Mouse (Mus musculus): Measurements from ENCODE around the gene Hist2h2aa1. TPM values are rescaled to one million over a fixed set of nuclear protein-coding genes. Genes with fewer than 3 reads are reported as not detected.
"Not testable (repeated sequence)": the region's sequence is repeated elsewhere in the genome, so short reads cannot be mapped to it uniquely, and the experiment has no call there.

The Hist2h2aa1 gene
- total and polyA plus RNA-seq, 3 experiments, result 0.64 to 1,515 (median 113) TPM

DNA sequence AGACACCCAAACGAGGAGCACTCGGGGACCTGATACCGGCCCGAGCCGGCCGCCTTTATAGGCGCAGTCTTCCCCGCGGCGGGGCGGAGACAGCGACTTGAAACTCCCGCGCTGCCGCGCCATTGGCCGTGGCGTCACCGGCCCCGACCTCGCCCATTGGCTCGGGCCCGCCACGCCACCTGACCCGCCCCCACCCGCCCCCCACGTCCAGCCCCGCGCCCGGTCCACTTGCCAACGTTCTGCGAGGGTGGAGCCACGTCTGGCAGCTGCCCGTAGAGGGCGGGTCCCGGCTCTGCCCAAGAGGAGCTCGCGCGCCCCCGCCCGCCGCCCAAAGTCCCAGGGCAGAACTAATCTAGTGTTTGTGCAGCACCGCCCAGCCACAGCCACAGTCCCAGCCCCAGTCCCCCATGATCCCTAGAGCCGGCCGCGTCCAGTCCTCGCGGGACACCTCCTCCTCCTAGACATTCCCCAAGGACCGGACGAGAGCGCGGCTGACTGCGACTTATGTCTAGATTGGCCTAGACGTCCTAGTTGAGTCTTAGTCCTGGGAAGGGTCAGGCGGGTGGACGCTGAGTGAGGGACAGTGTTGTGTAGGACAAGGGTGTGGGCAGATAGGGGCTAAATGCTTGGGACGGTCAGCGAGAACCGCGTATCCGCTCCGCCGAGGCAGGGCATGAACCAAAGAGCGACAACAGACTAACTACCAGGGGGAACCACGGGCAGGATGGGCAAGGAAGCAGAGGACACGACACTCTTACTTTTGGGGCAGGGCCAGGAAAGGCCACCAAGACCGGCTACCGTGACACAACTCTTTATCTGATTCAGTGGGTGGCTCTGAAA, 6.1 kb upstream of the Hist2h2aa1 start, which contains the start of gene Hist2h3c2:
Gene Hist2h3c2, minus strand, starts transcription at position 174 of the 840 bp plus-strand sequence.
- peak within 1 kb of the TSS; percentile 31 for H3K4me2 ChIP-seq (ENCODE audit: insufficient read depth, low read depth, poor library complexity, severe bottlenecking)
- H3K36me3 ChIP-seq (replicated peaks in 1 of 2; ENCODE audit: control insufficient read depth in 1 of 2, insufficient read depth in 1 of 2, low read length in 1 of 2); H3K27me3 ChIP-seq (replicated peaks); dilution Hi-C loops (cut with MboI; ENCODE audit: extremely low pct_ligation_motif_present, extremely low pct_unique_long_range_greater_than_20kb, low sequenced_read_pairs); H3K9me3 ChIP-seq (replicated peaks; ENCODE audit: low read length); DNase-seq (ENCODE audit: extremely low read depth); H3K79me2 ChIP-seq (replicated peaks; ENCODE audit: control insufficient read depth, extremely low read depth, insufficient read depth, poor library complexity, severe bottlenecking); in situ Hi-C loops (cut with MboI; ENCODE audit: low pct_ligation_motif_present, low pct_unique_long_range_greater_than_20kb, low sequenced_read_pairs): not testable (repeated sequence)
- H3K4me1 ChIP-seq (ENCODE audit: control insufficient read depth in 1 of 2, insufficient read depth in 2 of 2), result peaks cover 8 to 49% of the 10 kb centered on the region in 2 experiments
- peak within 1 kb of the TSS; percentile 98 for H3K27ac ChIP-seq (ENCODE audit: insufficient read depth, low read depth)
- H3K9ac ChIP-seq (ENCODE audit: insufficient read depth, low read depth), result peak within 1 kb of the TSS; percentile 80
- TF ChIP-seq POLR2A (IDR thresholded peaks at IDR 0.05; ENCODE audit: low read depth, low read length) (peak; percentile 56), POLR2AphosphoS2 (IDR thresholded peaks at IDR 0.05; ENCODE audit: low read depth, low read length) (peak; percentile 79), ZMIZ1 (IDR thresholded peaks at IDR 0.05; ENCODE audit: low read depth, low read length) (peak; percentile 65)
- peak within 1 kb of the TSS; percentile 55 to 84 (median 76) for H3K4me3 ChIP-seq (replicated peaks in 1 of 3; ENCODE audit: low read depth in 2 of 3, low read length in 2 of 3, poor library complexity in 1 of 3)

DNA sequence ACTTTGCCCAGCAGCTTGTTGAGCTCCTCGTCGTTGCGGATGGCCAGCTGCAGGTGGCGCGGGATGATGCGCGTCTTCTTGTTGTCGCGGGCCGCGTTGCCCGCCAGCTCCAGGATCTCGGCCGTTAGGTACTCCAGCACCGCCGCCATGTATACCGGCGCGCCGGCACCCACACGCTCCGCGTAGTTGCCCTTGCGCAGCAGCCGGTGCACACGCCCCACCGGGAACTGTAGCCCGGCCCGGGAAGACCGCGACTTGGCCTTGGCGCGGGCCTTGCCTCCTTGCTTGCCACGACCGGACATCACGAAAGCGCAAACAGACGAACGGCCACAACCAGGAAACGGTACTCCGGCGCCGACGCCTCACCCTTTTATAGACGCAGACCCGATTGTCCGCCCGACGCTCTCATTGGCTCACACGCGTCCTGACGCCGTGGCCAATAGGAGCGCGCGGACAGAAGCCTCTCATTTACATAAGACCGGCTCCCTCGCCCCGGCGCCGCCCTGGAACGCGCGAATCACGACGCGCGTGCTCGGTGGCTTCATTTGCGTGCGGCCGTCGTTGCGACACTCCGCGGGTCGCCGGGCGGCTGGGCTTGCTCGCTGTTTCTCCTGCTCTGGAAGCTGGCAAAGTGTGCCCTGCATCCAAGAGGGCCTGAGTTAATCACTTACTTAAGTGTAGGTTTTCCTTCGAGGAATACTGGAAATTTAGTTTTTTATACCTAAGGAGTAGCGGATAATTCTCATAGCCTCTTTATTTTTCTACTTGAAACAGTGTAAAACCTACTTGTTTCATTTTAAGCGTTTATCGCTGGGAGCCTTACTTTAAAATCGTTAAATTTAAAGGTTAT, 5.1 kb upstream of the Hist2h2aa1 start, which contains the start of gene Hist2h2aa2:
Gene Hist2h2aa2, minus strand, starts transcription at position 328 of the 850 bp plus-strand sequence.
- peak within 1 kb of the TSS; percentile 98 for H3K27ac ChIP-seq (ENCODE audit: insufficient read depth, low read depth)
- peak within 1 kb of the TSS; percentile 95 for H3K9ac ChIP-seq (ENCODE audit: insufficient read depth, low read depth)
- H3K79me2 ChIP-seq (replicated peaks; ENCODE audit: control insufficient read depth, extremely low read depth, insufficient read depth, poor library complexity, severe bottlenecking); in situ Hi-C loops (cut with MboI; ENCODE audit: low pct_ligation_motif_present, low pct_unique_long_range_greater_than_20kb, low sequenced_read_pairs); H3K9me3 ChIP-seq (replicated peaks; ENCODE audit: low read length); H3K27me3 ChIP-seq (replicated peaks); H3K4me2 ChIP-seq (ENCODE audit: insufficient read depth, low read depth, poor library complexity, severe bottlenecking); H3K36me3 ChIP-seq (replicated peaks in 1 of 2; ENCODE audit: control insufficient read depth in 1 of 2, insufficient read depth in 1 of 2, low read length in 1 of 2); dilution Hi-C loops (cut with MboI; ENCODE audit: extremely low pct_ligation_motif_present, extremely low pct_unique_long_range_greater_than_20kb, low sequenced_read_pairs): not testable (repeated sequence)
- peak; percentile 63 for DNase-seq (ENCODE audit: extremely low read depth)
- peaks cover 10 to 48% of the 10 kb centered on the region in 2 experiments for H3K4me1 ChIP-seq (ENCODE audit: control insufficient read depth in 1 of 2, insufficient read depth in 2 of 2)
- TF ChIP-seq NELFE (IDR thresholded peaks at IDR 0.05; ENCODE audit: low read depth, low read length), result peak; percentile 53; the same call in 1 of the 2 replicates
- peak; percentile 69; the same call in 1 of the 2 replicates for TF ChIP-seq ZMIZ1 (IDR thresholded peaks at IDR 0.05; ENCODE audit: low read depth, low read length)
- peak; percentile 61 for TF ChIP-seq POLR2A (IDR thresholded peaks at IDR 0.05; ENCODE audit: low read depth, low read length)
- TF ChIP-seq ELF1 (IDR thresholded peaks at IDR 0.05; ENCODE audit: low read depth, low read length), result 0 out of 2 replicates have a peak, but pooled peaks have one; percentile 17
- TF ChIP-seq TBP (conservative IDR thresholded peaks at IDR 0.05; ENCODE audit: low read depth, low read length), result peak; percentile 73; the same call in 1 of the 2 replicates
- TF ChIP-seq POLR2AphosphoS2 (IDR thresholded peaks at IDR 0.05; ENCODE audit: low read depth, low read length), result peak; percentile 6; the same call in 1 of the 2 replicates
- peak; percentile 86 for TF ChIP-seq TCF12 (IDR thresholded peaks at IDR 0.05; ENCODE audit: low read depth, low read length)
- TF ChIP-seq NRF1 (IDR thresholded peaks at IDR 0.05; ENCODE audit: low read depth, low read length), result peak; percentile 45; the same call in 1 of the 2 replicates
- peak within 1 kb of the TSS; percentile 39 to 68 (median 40) for H3K4me3 ChIP-seq (replicated peaks in 1 of 3; ENCODE audit: low read depth in 2 of 3, low read length in 2 of 3, poor library complexity in 1 of 3)

All from CH12.LX (cell line).